ENCODE assay signal across 26 mouse cellular contexts in the genomic region with DNA sequence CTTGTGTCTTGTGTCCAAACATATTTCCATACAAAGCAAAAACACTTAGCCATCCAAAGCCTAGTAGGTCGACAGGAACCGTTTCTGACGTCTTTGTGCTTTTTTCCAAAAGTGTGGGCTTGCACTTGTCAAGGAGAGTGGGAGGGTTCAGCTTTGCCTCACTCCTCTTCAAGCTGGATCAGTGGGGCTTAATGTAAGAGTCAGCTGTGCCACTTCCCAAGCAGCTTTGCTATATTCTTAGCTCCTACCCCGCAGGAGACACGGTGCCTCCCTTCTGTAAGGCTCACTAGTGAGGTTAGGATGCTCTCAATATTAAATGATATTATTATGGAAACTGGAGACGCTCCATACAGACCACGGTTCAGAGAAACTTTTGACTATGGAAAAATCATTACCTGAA.
"Had no signal": no experiment of that assay in that cellular context is flagged by ENCODE, and none has a peak within 500 bp of the region (broad histone marks: within the 10 kb centered on the region; RNA-seq: fewer than 3 reads in every experiment).

No protein-coding gene starts in this region.

- H3K4me2 ChIP-seq: heart, embryonic 11.5 days; heart, embryonic 13.5 days; heart, embryonic 15.5 days; hindbrain, embryonic 13.5 days; intestine, embryonic 15.5 days; limb, embryonic 12.5 days; liver, embryonic 11.5 days had no signal

- ATAC-seq: hindbrain, embryonic 16.5 days; inflammation-experienced regulatory T-cells, adult 6 months; intestine, embryonic 15.5 days; intestine, postnatal 0 days had no signal

- H3K27ac ChIP-seq: heart, adult 2 months; heart, embryonic 13.5 days; heart, embryonic 15.5 days; hindbrain, embryonic 13.5 days; intestine, embryonic 15.5 days; layer of hippocampus, adult 2 months; left cerebral cortex, adult 2 months; limb, embryonic 10.5 days; limb, embryonic 12.5 days; liver, embryonic 14.5 days had no signal

- DNase-seq: gastrocnemius, postnatal 14 days; gastrocnemius, postnatal 36 days; heart, adult 11 months; heart, adult 2 months; heart, postnatal 14 days; heart, postnatal 36 days; kidney, adult 18-20 months; kidney, adult 8-10 months; kidney, postnatal 10 days; kidney, postnatal 25 days; kidney, postnatal 4 days; liver had no signal

- H3K9me3 ChIP-seq: heart, embryonic 13.5 days; heart, embryonic 15.5 days; hindbrain, embryonic 13.5 days; intestine, embryonic 15.5 days; limb, embryonic 10.5 days; limb, embryonic 12.5 days had no signal

- H3K9ac ChIP-seq: heart, embryonic 13.5 days; heart, embryonic 15.5 days; hindbrain, embryonic 13.5 days; intestine, embryonic 15.5 days; limb, embryonic 12.5 days; liver, embryonic 14.5 days had no signal

- H3K27me3 ChIP-seq: heart, embryonic 13.5 days; heart, embryonic 15.5 days; hindbrain, embryonic 13.5 days; intestine, embryonic 15.5 days; limb, embryonic 12.5 days had no signal

- H3K4me3 ChIP-seq: heart, adult 2 months; heart, embryonic 13.5 days; heart, embryonic 15.5 days; hindbrain, embryonic 13.5 days; intestine, embryonic 15.5 days; layer of hippocampus, adult 2 months; left cerebral cortex, adult 2 months; limb, embryonic 10.5 days; limb, embryonic 12.5 days had no signal

- H3K4me1 ChIP-seq: heart, embryonic 13.5 days; heart, embryonic 15.5 days; hindbrain, embryonic 13.5 days; intestine, embryonic 15.5 days; limb, embryonic 10.5 days; limb, embryonic 12.5 days had no signal

- H3K36me3 ChIP-seq: heart, embryonic 13.5 days; heart, embryonic 15.5 days; hindbrain, embryonic 13.5 days; intestine, embryonic 15.5 days; limb, embryonic 10.5 days; limb, embryonic 12.5 days had no signal
